24 mouse cellular contexts compared by ENCODE assay signal in the genomic region with DNA sequence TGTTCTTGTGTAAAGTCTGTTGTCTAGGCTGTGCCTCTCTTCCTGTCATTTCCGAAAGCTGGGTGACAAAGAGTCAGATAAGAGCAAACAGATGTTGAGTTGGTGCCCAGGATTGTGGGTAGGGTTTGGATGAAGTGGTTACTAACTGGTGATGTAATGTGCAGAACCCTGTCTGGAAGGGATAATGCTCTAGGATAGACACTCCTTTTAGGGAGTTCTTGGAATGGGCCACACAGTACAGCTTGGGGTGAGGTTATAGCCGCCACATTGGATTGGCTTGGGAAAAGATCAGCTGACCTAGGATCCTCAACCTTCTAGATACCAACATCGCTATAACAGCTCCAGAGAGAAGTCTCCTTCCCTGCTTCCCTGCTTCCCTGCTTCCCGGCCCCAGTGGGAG. TPM values are rescaled to one million over a fixed set of nuclear protein-coding genes. Genes with fewer than 3 reads are reported as not detected.
DNase-seq lines count a peak whose midpoint lies in the region; ATAC-seq and TF ChIP-seq lines count a peak whose summit lies in the region.
"Had no signal": no experiment of that assay in that cellular context is flagged by ENCODE, and none has a peak within 500 bp of the region (broad histone marks: within the 10 kb centered on the region; RNA-seq: fewer than 3 reads in every experiment).

No protein-coding gene starts in this region.

- H3K36me3 ChIP-seq in heart, embryonic 15.5 days, result no peaks in the 10 kb centered on the region
- H3K36me3 ChIP-seq in myocyte (ENCODE audit: control insufficient read depth, insufficient read depth), result no peaks in the 10 kb centered on the region
- H3K36me3 ChIP-seq: embryonic facial prominence, embryonic 10.5 days; embryonic facial prominence, embryonic 12.5 days; forebrain, embryonic 15.5 days; G1E had no signal

- no peak overlapping the region for H3K4me2 ChIP-seq in heart, embryonic 15.5 days
- peak overlapping the region; percentile 46 for H3K4me2 ChIP-seq in myocyte (ENCODE audit: low read depth)
- H3K4me2 ChIP-seq: embryonic facial prominence, embryonic 12.5 days; forebrain, embryonic 13.5 days; forebrain, embryonic 15.5 days had no signal

- intact Hi-C loops in heart, postnatal 10 days (cut with DNase I), result no loop called here

- 0 out of 2 replicates have a peak, but pooled peaks have one; percentile 18 for ATAC-seq in heart, embryonic 15.5 days (replicated peaks; ENCODE audit: insufficient number of reproducible peaks, insufficient read depth, low FRiP score, low read depth)
- ATAC-seq: activated CD4-positive, CD25-positive, alpha-beta regulatory T cell, adult 4 months; CD4-positive, CD25-positive, alpha-beta regulatory T cell, adult 4 months; forebrain, embryonic 13.5 days; forebrain, embryonic 15.5 days; forebrain, postnatal 0 days; Patski had no signal

- no peak for TF ChIP-seq POLR2A in myocyte (IDR thresholded peaks at IDR 0.05; ENCODE audit: insufficient read length, low read depth)

- 0 out of 2 replicates have a peak, but pooled peaks cover 11% of the 10 kb centered on the region for H3K4me1 ChIP-seq in heart, embryonic 15.5 days (replicated peaks)
- H3K4me1 ChIP-seq: embryonic facial prominence, embryonic 12.5 days had no signal

- no peak overlapping the region for H3K27ac ChIP-seq in heart, embryonic 15.5 days
- H3K27ac ChIP-seq: embryonic facial prominence, embryonic 10.5 days; embryonic facial prominence, embryonic 12.5 days; forebrain, embryonic 13.5 days; forebrain, embryonic 15.5 days had no signal

- H3K79me2 ChIP-seq in myocyte (ENCODE audit: control insufficient read depth, insufficient read depth), result peaks cover 4% of the 10 kb centered on the region

- peak; percentile 55 for DNase-seq in heart, adult 11 months
- no peak for DNase-seq in heart, postnatal 4 days
- DNase-seq in heart, postnatal 10 days, result no peak
- DNase-seq in thymus, postnatal 14 days, result no peak
- DNase-seq: adrenal gland, adult 8-10 months; adrenal gland, postnatal 14 days; adrenal gland, postnatal 36 days; cerebellum, adult 11-12 months; cerebellum, adult 2 months; cerebellum, adult 9-10 months; cerebellum, postnatal 10 days; cerebellum, postnatal 25 days; forebrain, postnatal 0 days had no signal

- H3ac ChIP-seq in myocyte (ENCODE audit: control insufficient read depth, insufficient read length), result no peak overlapping the region

- WGBS in heart, embryonic 15.5 days, result 69% methylated on average over 4 of the region's 4 CpGs

- no peaks in the 10 kb centered on the region for H3K9me3 ChIP-seq in heart, embryonic 15.5 days (replicated peaks)
- H3K9me3 ChIP-seq: embryonic facial prominence, embryonic 10.5 days; embryonic facial prominence, embryonic 12.5 days; forebrain, embryonic 13.5 days; forebrain, embryonic 15.5 days had no signal

- peaks cover 9% of the 10 kb centered on the region; the same call in 1 of the 2 replicates for H3K27me3 ChIP-seq in heart, embryonic 15.5 days
- no peaks in the 10 kb centered on the region for H3K27me3 ChIP-seq in myocyte (ENCODE audit: control insufficient read depth, insufficient read depth, insufficient read length)
- H3K27me3 ChIP-seq: CH12.LX; embryonic facial prominence, embryonic 12.5 days; forebrain, embryonic 15.5 days had no signal

- no peak overlapping the region for H3K9ac ChIP-seq in heart, embryonic 15.5 days
- H3K9ac ChIP-seq: embryonic facial prominence, embryonic 12.5 days; forebrain, embryonic 13.5 days; forebrain, embryonic 15.5 days; forebrain, postnatal 0 days had no signal

- H3K4me3 ChIP-seq in heart, embryonic 15.5 days, result no peak overlapping the region
- H3K4me3 ChIP-seq in myocyte, result no peak overlapping the region
- H3K4me3 ChIP-seq: embryonic facial prominence, embryonic 10.5 days; embryonic facial prominence, embryonic 12.5 days; forebrain, embryonic 13.5 days; forebrain, embryonic 15.5 days had no signal

TF ChIP-seq in myocyte, 11 proteins besides CTCF, POLR2A, EP300 and RAD21:
- TF ChIP-seq TCF3 (IDR thresholded peaks at IDR 0.05; ENCODE audit: insufficient read length, low read depth), result no peak
- peak; percentile 74 for TF ChIP-seq SRF (IDR thresholded peaks at IDR 0.05; ENCODE audit: control insufficient read depth, insufficient read length, low read depth)
- TF ChIP-seq TCF12 (IDR thresholded peaks at IDR 0.05; ENCODE audit: insufficient read depth, poor library complexity, severe bottlenecking), result no peak
- 0 out of 2 replicates have a peak, but pooled peaks have one; percentile 4 for TF ChIP-seq CEBPB (IDR thresholded peaks at IDR 0.05; ENCODE audit: insufficient read depth, poor library complexity, severe bottlenecking)
- TF ChIP-seq USF1 (IDR thresholded peaks at IDR 0.05; ENCODE audit: low read depth), result peak; percentile 64
- no peak for TF ChIP-seq E2F4 (IDR thresholded peaks at IDR 0.05; ENCODE audit: insufficient read depth)
- TF ChIP-seq POLR2AphosphoS2 (IDR thresholded peaks at IDR 0.05; ENCODE audit: insufficient read length, low read depth), result no peak
- no peak for TF ChIP-seq MAX (IDR thresholded peaks at IDR 0.05; ENCODE audit: low read depth)
- TF ChIP-seq REST (IDR thresholded peaks at IDR 0.05; ENCODE audit: insufficient read depth, insufficient read length), result no peak
- peak in 2 of 3 experiments; percentile 27 to 41 for TF ChIP-seq MYOD1 (IDR thresholded peaks at IDR 0.05; ENCODE audit: control insufficient read depth in 1 of 3, insufficient read length in 2 of 3, low read depth in 2 of 3)
- TF ChIP-seq MYOG (IDR thresholded peaks at IDR 0.05; ENCODE audit: control insufficient read depth in 1 of 3, insufficient read depth in 1 of 3, insufficient read length in 2 of 3, low read depth in 2 of 3), result no peak

RNA-seq across cellular contexts. Expression of a gene that starts 5.9 kb away (rescaled TPM):
- total RNA-seq in heart, postnatal 4 days (2021), result under 1 TPM; 0.67 to 0.90 TPM
- 1.8 and 2.7 TPM in 2 replicates for polyA plus RNA-seq in heart, embryonic 15.5 days (2015; fragmentation: Nextera tagmentation; extraction: Ambion mirVana)
- total RNA-seq in heart, postnatal 10 days (2021), result 1 to 10 TPM in 1 of 2 experiments, under 1 TPM in 1; 0.29 to 1.2 TPM
- polyA plus RNA-seq in myocyte (2012; fragmentation: generic; extraction: Trizol), result 3.9 TPM
- total RNA-seq: CH12.LX, G1E had no signal
- polyA plus RNA-seq: activated CD4-positive, CD25-positive, alpha-beta regulatory T cell, adult 4 months; CD4-positive, CD25-positive, alpha-beta regulatory T cell, adult 4 months; G1E; Patski had no signal
